Mouse (Mus musculus) olfactory bulb, adult 2 months (tissue): Measurements from ENCODE around the gene Tub. TPM values are rescaled to one million over a fixed set of nuclear protein-coding genes. Genes with fewer than 3 reads are reported as not detected.
A peak's percentile ranks its signal among the peaks of the same experiment; 100 is the strongest.

ENCODE experiments used
- H3K27ac ChIP-seq: fragments of 200-500 bp; 2 replicates; pipeline ENCODE4 v1.5.1; 2012; ENCODE audit warnings: low read depth, low read length; ENCODE audit not compliant: insufficient read depth
- H3K4me1 ChIP-seq: fragments of 200-500 bp; 2 replicates; pipeline ENCODE4 v1.6.1; 2012; ENCODE audit warnings: low read length; ENCODE audit not compliant: control insufficient read depth, insufficient read depth
- H3K4me3 ChIP-seq: fragments of 200-500 bp; 2 replicates; pipeline ENCODE4 v1.5.1; 2012; ENCODE audit warnings: mild to moderate bottlenecking, low read depth, low read length, moderate library complexity; ENCODE audit not compliant: insufficient read depth
- CTCF ChIP-seq: fragments of 200-500 bp; IDR thresholded peaks from 2 replicates; pipeline ENCODE4 v1.5.1; 2012; ENCODE audit warnings: low read depth, mild to moderate bottlenecking, low read length, moderate library complexity; ENCODE audit not compliant: insufficient read depth
- POLR2A ChIP-seq: fragments of 200-500 bp; IDR thresholded peaks from 2 replicates; pipeline ENCODE4 v1.6.1; 2012; ENCODE audit warnings: mild to moderate bottlenecking, low read depth, low read length, moderate library complexity; ENCODE audit not compliant: insufficient read depth
- WGBS: fragments of 180-500 bp; shearing (Covaris S2); methylation state at CpG from one replicate; pipeline ENCODE4 v1.1.7; 2018; 5-methylcytosine and 5-hydroxymethylcytosine counted together
- polyA plus RNA-seq: library from polyadenylated mRNA; stranded (reverse); fragments of >200 nt; gene quantifications from 2 replicates; pipeline ENCODE4 v1.2.4, GENCODE M21; 2012; ENCODE audit warnings: low replicate concordance; ENCODE audit not compliant: missing spikeins, insufficient read depth, insufficient read length

Gene Tub
- polyA plus RNA-seq, 1 experiment = not detected

GRCm38 (mm10) chr7:108936591-108936990 is 13.5 kb upstream of the Tub start:
- no peak overlapping the region for H3K27ac ChIP-seq
- no peak overlapping the region for H3K4me3 ChIP-seq
- H3K4me1 ChIP-seq = peaks cover 12% of the 10 kb centered on the region
- TF ChIP-seq CTCF (no peak), POLR2A (no peak)
- WGBS = 95% methylated on average over 4 of the region's 4 CpGs

GRCm38 (mm10) chr7:108941466-108941865 is 8.7 kb upstream of the Tub start:
- no peak overlapping the region for H3K4me3 ChIP-seq
- no peak for TF ChIP-seq POLR2A
- TF ChIP-seq CTCF = no peak
- peaks cover 6% of the 10 kb centered on the region; the same call in 1 of the 2 replicates for H3K4me1 ChIP-seq
- no peak overlapping the region for H3K27ac ChIP-seq
- WGBS = 60% methylated on average over 9 of the region's 9 CpGs

GRCm38 (mm10) chr7:108944002-108944401 is 6.1 kb upstream of the Tub start:
- no peak for TF ChIP-seq CTCF
- no peak for TF ChIP-seq POLR2A
- WGBS = 1% methylated on average over 2 of the region's 2 CpGs
- no peak overlapping the region for H3K27ac ChIP-seq

GRCm38 (mm10) chr7:108948611-108949010 is 1.5 kb upstream of the Tub start:
- TF ChIP-seq POLR2A (no peak), CTCF (no peak)
- Histone ChIP-seq H3K4me1 (peaks cover 3% of the 10 kb centered on the region; the same call in 1 of the 2 replicates), H3K27ac (no peak overlapping the region), H3K4me3 (no peak overlapping the region)

More at GRCm38 (mm10) chr7:108944002-108944401, 6.1 kb upstream of the Tub start:
- peaks cover 6% of the 10 kb centered on the region; the same call in 1 of the 2 replicates for H3K4me1 ChIP-seq
- H3K4me3 ChIP-seq = no peak overlapping the region

- WGBS = 52% methylated on average over 2 of the region's 2 CpGs
- Histone ChIP-seq H3K4me1 (peaks cover 5% of the 10 kb centered on the region; the same call in 1 of the 2 replicates), H3K27ac (no peak overlapping the region), H3K4me3 (no peak overlapping the region)
- TF ChIP-seq CTCF (no peak), POLR2A (no peak)
These were observed 837 bp upstream of the Tub start for GRCm38 (mm10) chr7:108949301-108949700.

GRCm38 (mm10) chr7:108950762-108951331 is 709 bp downstream of the Tub start:
- peak overlapping the region; percentile 53 for H3K27ac ChIP-seq
- WGBS = under 1% methylated on average over 52 of the region's 52 CpGs
- no peak for TF ChIP-seq CTCF
- no peak for TF ChIP-seq POLR2A
- H3K4me3 ChIP-seq = peak overlapping the region; percentile 87
- peaks cover 5% of the 10 kb centered on the region; the same call in 1 of the 2 replicates for H3K4me1 ChIP-seq

- Histone ChIP-seq H3K4me3 (no peak overlapping the region), H3K27ac (no peak overlapping the region), H3K4me1 (peaks cover 5% of the 10 kb centered on the region; the same call in 1 of the 2 replicates)
- TF ChIP-seq POLR2A (no peak), CTCF (no peak)
- WGBS = 89% methylated on average over 6 of the region's 6 CpGs
These were observed 2.7 kb downstream of the Tub start for GRCm38 (mm10) chr7:108952801-108953200.

GRCm38 (mm10) chr7:108954185-108954584 is 4.0 kb downstream of the Tub start:
- WGBS = 47% methylated on average over 4 of the region's 4 CpGs

GRCm38 (mm10) chr7:108957734-108958133 is 7.6 kb downstream of the Tub start:
- whole genome bisulfite sequencing = 76% methylated on average over 2 of the region's 2 CpGs
- 0 out of 2 replicates have a peak, but pooled peaks cover 2% of the 10 kb centered on the region for H3K4me1 ChIP-seq
- no peak overlapping the region for H3K27ac ChIP-seq
- no peak overlapping the region for H3K4me3 ChIP-seq
- TF ChIP-seq CTCF (no peak), POLR2A (no peak)

More at GRCm38 (mm10) chr7:108954185-108954584, 4.0 kb downstream of the Tub start:
- H3K27ac ChIP-seq = no peak overlapping the region
- TF ChIP-seq CTCF (peak; percentile 37; the same call in 1 of the 2 replicates), POLR2A (no peak)
- no peak overlapping the region for H3K4me3 ChIP-seq
- peaks cover 5% of the 10 kb centered on the region; the same call in 1 of the 2 replicates for H3K4me1 ChIP-seq
